Mouse (Mus musculus): ENCODE measurements around the gene Eif4e3. TPM values are rescaled to one million over a fixed set of nuclear protein-coding genes. Genes with fewer than 3 reads are reported as not detected.

Gene Eif4e3
- polyA plus RNA-seq (2015; fragmentation: Nextera tagmentation; extraction: Ambion mirVana), result 8.8 and 10.2 TPM in 2 replicates

DNA sequence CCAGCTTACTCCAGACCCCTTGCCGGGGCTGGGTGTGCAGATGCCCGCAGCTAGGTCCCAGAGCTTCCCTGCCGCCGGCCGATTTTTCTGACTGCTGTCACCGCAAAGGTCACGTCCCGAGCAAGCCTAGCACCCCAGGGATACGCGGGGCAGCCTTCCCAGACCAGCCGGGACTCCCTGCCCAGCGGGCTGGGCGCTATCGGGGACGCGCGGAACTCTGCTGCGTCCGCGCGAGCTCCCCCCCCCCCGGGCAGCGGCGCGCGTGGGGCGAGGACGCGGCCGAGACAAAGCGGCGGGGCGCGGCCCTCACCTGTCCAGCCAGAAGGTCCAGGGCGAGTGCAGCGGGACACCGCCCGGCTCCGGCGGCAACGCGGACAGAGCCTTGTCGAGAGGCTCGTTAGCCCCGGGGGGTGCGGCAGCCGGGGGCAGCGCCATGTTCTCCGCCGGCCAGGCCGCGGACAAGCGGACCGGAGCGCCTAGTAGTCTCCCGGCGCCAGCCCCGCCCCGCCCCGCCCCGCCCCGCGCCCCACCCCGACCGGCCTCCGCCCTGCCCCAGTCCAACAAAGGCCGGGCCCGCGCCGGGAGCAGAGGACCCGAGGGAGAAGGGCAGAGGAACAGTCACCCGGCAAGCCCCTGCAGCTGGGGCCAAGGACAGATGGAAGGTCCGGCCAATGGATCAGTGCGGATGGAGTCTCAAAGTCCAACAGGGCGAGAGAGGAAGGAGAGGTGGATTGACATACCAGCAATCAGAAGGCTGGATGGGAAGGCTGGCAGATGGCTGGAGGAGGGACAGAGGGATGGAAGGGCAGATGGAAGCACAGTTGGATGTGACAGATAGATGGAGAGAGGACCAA lies at the start of gene Eif4e3, which contains the start of gene Gm20696:
Eif4e3 (minus strand) TSS at position 454 of the 854 bp plus-strand sequence.
Gm20696 (minus strand) TSS at position 480 of the 854 bp plus-strand sequence.
- no peaks in the 10 kb centered on the region for H3K36me3 ChIP-seq (ENCODE audit: control insufficient read depth, insufficient read depth)
- peaks cover 54% of the 10 kb centered on the region for H3K4me1 ChIP-seq (replicated peaks; ENCODE audit: control insufficient read depth, insufficient read depth, low read length)
- peak within 1 kb of the TSS; percentile 92 for H3K4me2 ChIP-seq (ENCODE audit: low read length)
- H3K27ac ChIP-seq (ENCODE audit: low read length), result peak within 1 kb of the TSS; percentile 20; the same call in 1 of the 2 replicates
- ATAC-seq, result peak; percentile 26; the same call in 1 of the 2 replicates
- no peaks in the 10 kb centered on the region for H3K27me3 ChIP-seq (replicated peaks; ENCODE audit: control insufficient read depth, insufficient read depth, low read length)
- H3K9me3 ChIP-seq (ENCODE audit: control insufficient read depth, low read length), result no peaks in the 10 kb centered on the region
- peak within 1 kb of the TSS; percentile 75 for H3K4me3 ChIP-seq (replicated peaks; ENCODE audit: low read length)
- H3K9ac ChIP-seq (replicated peaks; ENCODE audit: low read depth, low read length), result peak within 1 kb of the TSS; percentile 91
- WGBS, result under 1% methylated on average over 47 of the region's 75 CpGs

DNA sequence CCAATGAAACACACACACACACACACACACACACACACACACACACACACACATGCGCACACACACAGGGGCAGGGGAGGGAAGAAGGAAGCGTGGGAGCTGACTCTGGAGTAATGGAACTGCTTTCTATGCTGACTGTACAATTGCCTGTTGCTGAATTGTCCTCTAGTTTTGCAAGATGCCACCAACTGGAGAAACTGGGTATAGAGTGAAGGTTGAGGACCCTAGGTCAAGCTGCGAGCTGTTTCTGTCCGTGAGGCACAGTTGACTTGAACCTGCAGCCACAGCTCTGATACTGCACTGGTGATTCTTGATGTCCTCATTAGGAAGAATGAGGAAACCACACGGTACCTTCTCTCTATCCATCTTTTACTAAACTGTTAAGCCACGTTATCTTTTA lies 49.3 kb upstream of the Eif4e3 start:
- WGBS, result 73% methylated on average over 6 of the region's 6 CpGs
- H3K27ac ChIP-seq (ENCODE audit: low read length), result no peak overlapping the region
- no peak for ATAC-seq

DNA sequence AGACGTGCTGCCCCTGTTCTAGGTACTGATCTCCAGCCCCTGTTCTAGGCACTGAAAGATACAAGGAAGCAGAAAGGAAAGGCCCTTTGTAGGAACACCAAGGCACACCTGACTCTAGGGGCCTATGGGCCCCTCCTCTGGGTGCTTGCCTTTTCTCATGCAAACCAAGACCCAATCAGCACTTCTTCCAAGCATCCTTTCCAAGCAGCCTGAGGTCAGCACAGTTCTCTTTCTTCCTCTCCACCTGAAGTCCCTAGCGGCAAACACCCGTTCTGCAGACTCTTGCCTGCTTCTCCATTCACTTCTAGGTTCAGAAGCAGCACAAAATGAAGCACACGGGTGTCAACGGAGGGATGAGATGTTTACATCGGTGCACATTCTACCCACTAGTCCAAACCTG lies 48.6 kb upstream of the Eif4e3 start:
- ATAC-seq, result no peak

More for the DNA sequence above, 49.3 kb upstream of the Eif4e3 start:
- Histone ChIP-seq H3K27me3 (replicated peaks; ENCODE audit: control insufficient read depth, insufficient read depth, low read length) (no peaks in the 10 kb centered on the region), H3K4me2 (ENCODE audit: low read length) (no peak overlapping the region), H3K4me3 (replicated peaks; ENCODE audit: low read length) (no peak overlapping the region), H3K36me3 (ENCODE audit: control insufficient read depth, insufficient read depth) (no peaks in the 10 kb centered on the region), H3K4me1 (replicated peaks; ENCODE audit: control insufficient read depth, insufficient read depth, low read length) (no peaks in the 10 kb centered on the region), H3K9me3 (ENCODE audit: control insufficient read depth, low read length) (no peaks in the 10 kb centered on the region), H3K9ac (replicated peaks; ENCODE audit: low read depth, low read length) (no peak overlapping the region)

DNA sequence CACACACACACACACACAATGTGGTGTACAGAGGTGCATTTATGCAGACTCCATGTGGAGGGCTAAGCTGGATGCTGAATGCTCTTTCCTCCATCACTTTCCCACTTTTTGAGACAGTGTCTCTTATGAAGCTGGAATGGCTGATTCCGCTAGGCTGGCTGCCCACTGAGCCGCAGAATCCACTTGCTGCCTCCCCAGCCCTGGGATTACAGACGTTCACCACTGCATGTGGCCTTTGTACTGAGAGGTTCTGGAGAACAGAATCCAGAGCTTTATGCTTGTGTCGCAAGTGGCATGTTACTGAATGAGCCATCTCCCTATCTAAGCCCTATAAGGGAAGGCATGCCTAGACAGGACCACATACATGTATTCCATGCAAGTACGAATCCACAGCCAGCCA lies 46.7 kb upstream of the Eif4e3 start:
- H3K9me3 ChIP-seq (ENCODE audit: control insufficient read depth, low read length), result no peaks in the 10 kb centered on the region
- no peak overlapping the region for H3K4me2 ChIP-seq (ENCODE audit: low read length)
- no peak overlapping the region for H3K9ac ChIP-seq (replicated peaks; ENCODE audit: low read depth, low read length)
- no peak overlapping the region for H3K4me3 ChIP-seq (replicated peaks; ENCODE audit: low read length)
- H3K27ac ChIP-seq (ENCODE audit: low read length), result no peak overlapping the region
- H3K36me3 ChIP-seq (ENCODE audit: control insufficient read depth, insufficient read depth), result no peaks in the 10 kb centered on the region
- no peak for ATAC-seq
- no peaks in the 10 kb centered on the region for H3K4me1 ChIP-seq (replicated peaks; ENCODE audit: control insufficient read depth, insufficient read depth, low read length)
- 71% methylated on average over 5 of the region's 5 CpGs for WGBS
- H3K27me3 ChIP-seq (replicated peaks; ENCODE audit: control insufficient read depth, insufficient read depth, low read length), result no peaks in the 10 kb centered on the region

More for the DNA sequence above, 48.6 kb upstream of the Eif4e3 start:
- H3K4me3 ChIP-seq (replicated peaks; ENCODE audit: low read length), result no peak overlapping the region
- no peaks in the 10 kb centered on the region for H3K27me3 ChIP-seq (replicated peaks; ENCODE audit: control insufficient read depth, insufficient read depth, low read length)
- WGBS, result 69% methylated on average over 6 of the region's 6 CpGs
- H3K36me3 ChIP-seq (ENCODE audit: control insufficient read depth, insufficient read depth), result no peaks in the 10 kb centered on the region
- no peaks in the 10 kb centered on the region for H3K9me3 ChIP-seq (ENCODE audit: control insufficient read depth, low read length)
- no peaks in the 10 kb centered on the region for H3K4me1 ChIP-seq (replicated peaks; ENCODE audit: control insufficient read depth, insufficient read depth, low read length)
- no peak overlapping the region for H3K9ac ChIP-seq (replicated peaks; ENCODE audit: low read depth, low read length)
- H3K27ac ChIP-seq (ENCODE audit: low read length), result no peak overlapping the region
- no peak overlapping the region for H3K4me2 ChIP-seq (ENCODE audit: low read length)

DNA sequence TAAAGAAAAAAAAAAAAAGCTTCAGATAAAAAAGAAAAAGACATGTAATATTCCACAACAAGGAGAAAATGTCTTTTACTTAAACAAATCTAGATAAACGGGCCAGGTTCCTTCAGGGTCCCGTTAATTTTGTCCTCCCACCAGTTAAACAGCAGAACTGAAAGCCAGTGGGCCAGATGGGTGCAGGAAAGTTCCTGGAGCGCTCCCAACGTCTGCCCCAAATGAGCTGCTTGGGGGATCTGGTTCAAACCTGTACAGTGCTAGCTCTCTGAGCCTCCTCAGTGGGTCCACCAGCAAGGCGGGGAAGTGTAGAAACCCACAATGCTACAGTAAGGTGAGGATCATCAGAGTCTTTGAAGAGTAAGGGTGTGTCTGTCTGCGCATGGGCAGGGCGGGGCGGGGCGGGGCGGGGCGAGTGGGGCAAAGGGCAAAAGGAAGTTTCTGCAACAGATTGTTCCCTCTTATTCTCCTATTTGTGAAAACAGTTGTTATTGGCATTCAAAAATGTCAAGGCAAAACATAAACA lies 45.1 kb upstream of the Eif4e3 start:
- 74% methylated on average over 11 of the region's 11 CpGs for WGBS
- no peak for ATAC-seq
- H3K36me3 ChIP-seq (ENCODE audit: control insufficient read depth, insufficient read depth), result no peaks in the 10 kb centered on the region

DNA sequence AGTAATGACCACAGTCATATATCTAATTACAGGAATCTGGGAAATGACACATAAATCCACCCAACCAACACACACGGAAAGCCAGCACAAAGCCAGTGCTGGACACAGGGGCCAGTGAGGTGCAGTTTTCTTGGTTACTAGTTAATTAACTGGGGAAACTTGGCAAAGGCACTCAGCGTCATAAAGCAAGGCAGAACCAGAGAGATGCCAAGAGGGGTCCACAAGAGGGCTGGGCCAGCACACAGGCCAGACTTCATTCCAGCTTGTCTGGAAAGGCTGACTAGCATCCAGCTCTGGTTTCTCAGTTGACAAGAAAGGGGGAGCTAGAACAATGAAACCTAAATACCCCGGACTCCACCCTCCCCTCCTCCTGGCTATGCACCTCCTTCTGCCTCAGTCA lies 33.9 kb upstream of the Eif4e3 start:
- H3K4me3 ChIP-seq (replicated peaks; ENCODE audit: low read length), result no peak overlapping the region
- H3K36me3 ChIP-seq (ENCODE audit: control insufficient read depth, insufficient read depth), result no peaks in the 10 kb centered on the region
- ATAC-seq, result peak; percentile 39

More for the DNA sequence above, 45.1 kb upstream of the Eif4e3 start:
- Histone ChIP-seq H3K4me3 (replicated peaks; ENCODE audit: low read length) (no peak overlapping the region), H3K9me3 (ENCODE audit: control insufficient read depth, low read length) (no peaks in the 10 kb centered on the region), H3K9ac (replicated peaks; ENCODE audit: low read depth, low read length) (no peak overlapping the region), H3K27me3 (replicated peaks; ENCODE audit: control insufficient read depth, insufficient read depth, low read length) (no peaks in the 10 kb centered on the region), H3K4me1 (replicated peaks; ENCODE audit: control insufficient read depth, insufficient read depth, low read length) (no peaks in the 10 kb centered on the region), H3K27ac (ENCODE audit: low read length) (no peak overlapping the region), H3K4me2 (ENCODE audit: low read length) (no peak overlapping the region)

DNA sequence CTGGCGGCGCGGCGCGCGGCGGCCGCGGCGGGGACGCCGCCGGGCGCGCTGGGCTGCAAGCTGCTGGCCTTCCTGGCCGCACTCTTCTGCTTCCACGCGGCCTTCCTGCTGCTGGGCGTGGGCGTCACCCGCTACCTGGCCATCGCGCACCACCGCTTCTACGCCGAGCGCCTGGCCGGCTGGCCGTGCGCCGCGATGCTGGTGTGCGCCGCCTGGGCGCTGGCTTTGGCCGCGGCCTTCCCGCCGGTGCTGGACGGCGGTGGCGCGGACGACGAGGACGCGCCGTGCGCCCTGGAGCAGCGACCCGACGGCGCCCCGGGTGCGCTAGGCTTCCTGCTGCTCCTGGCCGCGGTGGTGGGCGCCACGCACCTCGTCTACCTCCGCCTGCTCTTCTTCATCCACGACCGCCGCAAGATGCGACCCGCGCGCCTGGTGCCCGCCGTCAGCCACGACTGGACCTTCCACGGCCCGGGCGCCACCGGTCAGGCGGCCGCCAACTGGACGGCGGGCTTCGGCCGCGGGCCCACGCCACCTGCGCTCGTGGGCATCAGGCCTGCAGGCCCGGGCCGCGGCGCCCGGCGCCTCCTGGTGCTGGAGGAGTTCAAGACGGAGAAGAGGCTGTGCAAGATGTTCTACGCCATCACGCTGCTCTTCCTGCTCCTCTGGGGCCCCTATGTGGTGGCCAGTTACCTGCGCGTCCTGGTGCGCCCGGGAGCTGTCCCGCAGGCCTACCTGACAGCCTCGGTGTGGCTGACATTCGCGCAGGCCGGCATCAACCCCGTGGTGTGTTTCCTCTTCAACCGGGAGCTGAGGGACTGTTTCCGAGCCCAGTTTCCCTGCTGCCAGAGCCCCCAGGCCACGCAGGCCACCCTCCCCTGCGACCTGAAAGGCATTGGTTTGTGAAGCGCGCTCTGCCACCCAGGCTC lies 26.6 kb upstream of the Eif4e3 start:
- peak overlapping the region; percentile 76 for H3K4me2 ChIP-seq (ENCODE audit: low read length)
- peak overlapping the region; percentile 72 for H3K4me3 ChIP-seq (replicated peaks; ENCODE audit: low read length)
- H3K36me3 ChIP-seq (ENCODE audit: control insufficient read depth, insufficient read depth), result no peaks in the 10 kb centered on the region
- peak overlapping the region; percentile 92 for H3K9ac ChIP-seq (replicated peaks; ENCODE audit: low read depth, low read length)
- peaks cover 5% of the 10 kb centered on the region; the same call in 1 of the 2 replicates for H3K27me3 ChIP-seq (replicated peaks; ENCODE audit: control insufficient read depth, insufficient read depth, low read length)
- peak; percentile 16 for ATAC-seq
- 1% methylated on average over 103 of the region's 110 CpGs for WGBS
- peak overlapping the region; percentile 91 for H3K27ac ChIP-seq (ENCODE audit: low read length)
- no peaks in the 10 kb centered on the region for H3K9me3 ChIP-seq (ENCODE audit: control insufficient read depth, low read length)
- peaks cover 26% of the 10 kb centered on the region for H3K4me1 ChIP-seq (replicated peaks; ENCODE audit: control insufficient read depth, insufficient read depth, low read length)

More for the DNA sequence above, 33.9 kb upstream of the Eif4e3 start:
- H3K27me3 ChIP-seq (replicated peaks; ENCODE audit: control insufficient read depth, insufficient read depth, low read length), result no peaks in the 10 kb centered on the region
- H3K27ac ChIP-seq (ENCODE audit: low read length), result no peak overlapping the region
- no peak overlapping the region for H3K9ac ChIP-seq (replicated peaks; ENCODE audit: low read depth, low read length)
- 38% methylated on average over 3 of the region's 3 CpGs for WGBS
- no peak overlapping the region for H3K4me2 ChIP-seq (ENCODE audit: low read length)
- H3K4me1 ChIP-seq (replicated peaks; ENCODE audit: control insufficient read depth, insufficient read depth, low read length), result 0 out of 2 replicates have a peak, but pooled peaks cover 10% of the 10 kb centered on the region
- H3K9me3 ChIP-seq (ENCODE audit: control insufficient read depth, low read length), result no peaks in the 10 kb centered on the region

DNA sequence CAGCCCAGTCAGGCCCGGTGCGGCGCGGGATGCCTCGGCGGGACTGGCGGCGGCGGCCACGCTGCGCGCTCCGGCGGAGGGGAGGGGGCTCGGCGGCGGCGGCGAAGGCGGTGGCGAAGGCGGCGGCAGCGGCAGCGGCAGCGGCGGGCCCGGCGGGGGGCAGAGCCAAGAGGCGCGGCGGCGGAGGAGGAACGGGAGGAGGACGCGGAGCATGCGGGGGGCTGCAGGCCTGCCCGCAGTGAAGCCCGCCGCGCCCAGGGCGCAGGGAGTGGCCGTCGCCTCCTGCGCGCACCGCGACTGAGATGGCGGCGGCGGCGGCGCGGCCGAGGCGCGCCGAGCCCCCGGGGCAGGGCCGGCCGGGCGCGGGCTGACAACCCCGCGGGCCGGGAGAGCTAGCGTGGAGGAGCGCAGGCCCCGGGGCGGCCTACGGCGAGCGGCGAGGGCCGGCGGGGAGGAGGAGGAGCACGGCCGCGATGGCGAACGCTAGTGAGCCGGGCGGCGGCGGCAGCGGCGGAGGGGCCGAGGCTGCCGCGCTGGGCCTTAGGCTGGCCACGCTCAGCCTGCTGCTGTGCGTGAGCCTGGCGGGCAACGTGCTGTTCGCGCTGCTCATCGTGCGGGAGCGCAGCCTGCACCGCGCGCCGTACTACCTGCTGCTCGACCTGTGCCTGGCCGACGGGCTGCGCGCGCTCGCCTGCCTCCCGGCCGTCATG lies 25.8 kb upstream of the Eif4e3 start, which contains the start of gene Gpr27:
Gpr27 (plus strand) TSS at position 474 of the 710 bp plus-strand sequence.
- peak within 1 kb of the TSS; percentile 76 for H3K4me2 ChIP-seq (ENCODE audit: low read length)
- H3K4me1 ChIP-seq (replicated peaks; ENCODE audit: control insufficient read depth, insufficient read depth, low read length), result peaks cover 26% of the 10 kb centered on the region
- no peaks in the 10 kb centered on the region for H3K36me3 ChIP-seq (ENCODE audit: control insufficient read depth, insufficient read depth)
- peak within 1 kb of the TSS; percentile 92 for H3K9ac ChIP-seq (replicated peaks; ENCODE audit: low read depth, low read length)
- peaks cover 5% of the 10 kb centered on the region; the same call in 1 of the 2 replicates for H3K27me3 ChIP-seq (replicated peaks; ENCODE audit: control insufficient read depth, insufficient read depth, low read length)
- H3K27ac ChIP-seq (ENCODE audit: low read length), result peak within 1 kb of the TSS; percentile 91
- ATAC-seq, result peak; percentile 77
- H3K4me3 ChIP-seq (replicated peaks; ENCODE audit: low read length), result peak within 1 kb of the TSS; percentile 72
- no peaks in the 10 kb centered on the region for H3K9me3 ChIP-seq (ENCODE audit: control insufficient read depth, low read length)
- WGBS, result under 1% methylated on average over 92 of the region's 112 CpGs
